Mouse (Mus musculus): Measurements from ENCODE around the gene Gm38100.

The Gm38100 gene

GRCm38 (mm10) chr1:175961786-175962185 lies 41.7 kb downstream of the Gm38100 start:
- in situ Hi-C loops (cut with MboI, MseI) = no loop called here

- in situ Hi-C loops (cut with MboI, MseI) = no loop called here
Measured at GRCm38 (mm10) chr1:175967004-175967745, 47.0 kb downstream of the Gm38100 start.

- in situ Hi-C loops (cut with MboI, MseI) = loop anchor here in 1 of 2 experiments (10.0 kb wide), 1 partner anchor 994 kb away; no protein-coding TSS in a partner anchor
Measured at GRCm38 (mm10) chr1:175970710-175971109, 50.6 kb downstream of the Gm38100 start.

Data from T-helper 17 cell (primary cell).